Mouse (Mus musculus): ENCODE measurements around the gene Lmln.

DNA sequence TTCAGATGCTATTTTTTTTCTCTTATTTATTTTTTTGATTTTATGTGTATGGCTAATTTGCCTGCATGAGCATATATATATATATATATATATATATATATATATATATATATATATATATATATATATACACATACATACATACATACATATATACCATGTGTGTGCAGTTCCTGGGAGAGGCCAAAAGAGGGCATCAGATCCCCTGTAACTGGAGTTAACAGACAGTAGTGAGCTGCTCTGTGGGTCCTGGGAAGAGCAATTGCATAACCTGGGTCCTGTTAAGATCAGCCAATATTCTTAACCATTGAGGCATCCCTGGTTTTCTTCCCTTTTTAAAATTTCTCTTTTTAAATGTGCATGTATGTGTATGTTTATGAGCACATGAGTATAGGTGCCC lies 8.6 kb downstream of the Lmln start:
- no peak for TF ChIP-seq POLR2A (IDR thresholded peaks at IDR 0.05; ENCODE audit: low read depth, low read length)
- TF ChIP-seq CTCF (IDR thresholded peaks at IDR 0.05; ENCODE audit: extremely low read depth, insufficient read length, insufficient replicate concordance, low read depth, low read length), result no peak

Data from small intestine, adult 2 months (tissue).